Mouse (Mus musculus) stomach, embryonic 16.5 days (tissue): ENCODE results near the gene Fam151a. TPM values are rescaled to one million over a fixed set of nuclear protein-coding genes. Genes with fewer than 3 reads are reported as not detected.
"Not testable (repeated sequence)": the region's sequence is repeated elsewhere in the genome, so short reads cannot be mapped to it uniquely, and the experiment has no call there.

Experiments used
- ATAC-seq: fragments of 200-750 bp; cut with Nextera tagmentation; 2 replicates; pipeline ENCODE4 v1.8.0; 2017; ENCODE audit warnings: moderate number of reproducible peaks, moderate TSS enrichment; ENCODE audit not compliant: insufficient read depth, low FRiP score
- H3K27ac ChIP-seq: fragments of 300-500 bp; sonication (generic); 2 replicates; pipeline ENCODE4 v1.5.1; 2014; ENCODE audit warnings: low read length
- H3K27me3 ChIP-seq: fragments of 300-500 bp; sonication (generic); 2 replicates; pipeline ENCODE4 v1.6.1; 2014; ENCODE audit warnings: low read length, control low read depth, mixed read lengths; ENCODE audit not compliant: control insufficient read depth, insufficient read depth
- H3K36me3 ChIP-seq: fragments of 300-500 bp; sonication (generic); 2 replicates; pipeline ENCODE4 v1.6.1; 2014; ENCODE audit warnings: low read length; ENCODE audit not compliant: control insufficient read depth, insufficient read depth
- H3K4me1 ChIP-seq: fragments of 300-500 bp; sonication (generic); 2 replicates; pipeline ENCODE4 v1.6.1; 2014; ENCODE audit warnings: low read length, control low read depth, mixed read lengths; ENCODE audit not compliant: control insufficient read depth, insufficient read depth
- H3K4me2 ChIP-seq: fragments of 300-500 bp; sonication (generic); 2 replicates; pipeline ENCODE4 v1.6.1; 2014; ENCODE audit warnings: low read depth, low read length, mixed read lengths
- H3K4me3 ChIP-seq: fragments of 300-500 bp; sonication (generic); replicated peaks from 2 replicates; pipeline ENCODE4 v1.5.1; 2014; ENCODE audit warnings: mild to moderate bottlenecking, low read length
- H3K9ac ChIP-seq: fragments of 300-500 bp; sonication (generic); 2 replicates; pipeline ENCODE4 v1.6.1; 2014; ENCODE audit warnings: low read length
- H3K9me3 ChIP-seq: fragments of 300-500 bp; sonication (generic); replicated peaks from 2 replicates; pipeline ENCODE4 v1.6.1; 2016; ENCODE audit warnings: low read length, control low read depth; ENCODE audit not compliant: control insufficient read depth
- WGBS: fragments of 180-500 bp; shearing (Covaris S2); extraction: QIAGEN DNeasy Blood & Tissue Kit; methylation state at CpG from one replicate; pipeline ENCODE4 v1.1.7; 2014; 5-methylcytosine and 5-hydroxymethylcytosine counted together
- polyA plus RNA-seq: library from polyadenylated mRNA; unstranded; fragments of >200 nt; fragmentation: Nextera tagmentation; extraction: Ambion mirVana; gene quantifications from 2 replicates; pipeline ENCODE4 v1.2.1, GENCODE M21; 2015

The Fam151a gene
- polyA plus RNA-seq, 1 experiment from 2014 or later = 7.7 TPM

DNA sequence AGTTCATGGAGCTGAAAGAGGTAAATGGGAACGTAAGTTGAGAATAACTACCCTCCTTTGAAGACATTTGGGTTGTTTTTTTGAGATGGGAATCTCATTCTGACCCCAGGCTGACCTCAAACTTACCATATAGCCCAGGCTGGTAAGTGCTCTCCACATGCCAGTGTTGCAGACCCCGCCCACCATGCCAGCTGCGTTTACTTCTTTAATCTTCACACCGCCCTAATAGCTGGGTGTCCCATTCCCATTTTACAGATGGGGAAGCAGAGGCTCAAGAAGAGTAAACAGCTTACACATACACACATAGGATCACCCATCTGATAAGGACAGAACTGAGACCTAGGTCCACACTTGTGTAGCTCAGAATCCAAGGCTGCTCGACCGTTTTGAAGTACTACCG, 51.1 kb downstream of the Fam151a start:
- H3K9me3 ChIP-seq = no peaks in the 10 kb centered on the region
- H3K27me3 ChIP-seq = no peaks in the 10 kb centered on the region
- no peak overlapping the region for H3K27ac ChIP-seq
- H3K4me3 ChIP-seq = no peak overlapping the region
- no peaks in the 10 kb centered on the region for H3K36me3 ChIP-seq
- H3K9ac ChIP-seq = no peak overlapping the region
- no peak overlapping the region for H3K4me2 ChIP-seq
- ATAC-seq = no peak
- peaks cover 18% of the 10 kb centered on the region for H3K4me1 ChIP-seq
- whole genome bisulfite sequencing = 88% methylated on average over 7 of the region's 7 CpGs

DNA sequence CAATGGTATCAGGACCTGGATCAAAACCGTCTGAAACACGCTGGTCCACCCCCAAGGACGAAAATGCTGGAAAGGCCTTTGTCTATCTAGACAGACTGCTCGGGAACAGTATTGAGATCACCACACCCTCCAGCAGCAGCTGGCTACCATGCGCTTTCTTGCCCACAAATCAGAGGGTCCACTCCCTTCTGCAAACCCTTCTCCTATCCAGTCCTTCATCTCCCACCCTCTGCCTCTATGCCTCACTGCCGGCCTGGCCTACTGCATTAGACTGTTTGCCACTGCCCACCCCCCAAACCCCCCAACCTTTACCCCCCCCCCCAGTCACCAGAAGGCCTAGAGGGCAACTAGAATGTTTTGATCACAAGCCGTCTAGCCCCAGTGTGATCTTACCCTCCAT, 51.7 kb downstream of the Fam151a start:
- Histone ChIP-seq H3K36me3 (no peaks in the 10 kb centered on the region), H3K4me1 (peaks cover 18% of the 10 kb centered on the region), H3K27ac (peak overlapping the region; percentile 87; the same call in 1 of the 2 replicates), H3K9me3 (no peaks in the 10 kb centered on the region), H3K9ac (no peak overlapping the region), H3K4me3 (no peak overlapping the region), H3K27me3 (no peaks in the 10 kb centered on the region), H3K4me2 (no peak overlapping the region)
- no peak for ATAC-seq
- WGBS = 71% methylated on average over 7 of the region's 7 CpGs

DNA sequence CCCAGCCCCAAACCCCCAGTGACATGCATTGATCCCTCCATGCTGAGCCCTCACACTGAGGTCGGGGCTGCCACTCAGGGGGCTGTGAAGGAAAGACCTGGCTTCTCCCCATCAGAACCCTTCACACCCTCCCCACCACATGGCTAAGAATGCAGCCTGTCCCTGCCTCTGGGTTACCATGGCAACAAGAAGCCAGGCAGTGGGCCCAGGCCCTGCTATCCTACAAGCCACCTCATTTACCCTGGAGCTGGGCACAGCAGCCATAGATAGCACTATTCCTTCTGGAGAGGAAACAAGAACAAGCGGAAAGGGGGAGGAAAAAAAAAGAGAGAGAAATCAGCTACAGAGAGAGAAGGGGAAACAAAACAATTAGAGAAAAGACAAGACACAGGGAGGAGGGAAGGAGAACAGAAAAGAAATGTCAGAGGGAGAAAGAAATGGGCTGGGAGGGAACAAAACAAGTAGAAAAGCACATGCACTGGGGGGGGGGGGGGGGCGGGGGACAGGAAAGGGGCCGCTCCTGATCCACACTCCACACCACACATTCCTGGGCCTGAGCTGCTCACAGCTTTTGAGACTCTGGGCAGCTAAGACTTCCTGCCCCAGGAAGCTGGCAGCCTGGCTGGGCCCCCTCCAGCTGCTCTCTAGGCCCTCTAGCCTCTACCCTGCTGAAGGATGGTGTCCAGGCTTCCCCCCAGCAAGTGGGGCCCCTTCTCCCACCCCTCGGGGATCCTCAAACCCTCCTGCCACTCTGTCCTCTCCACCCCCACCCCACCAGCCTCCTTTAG, 52.3 kb downstream of the Fam151a start:
- WGBS = 23% methylated on average over 3 of the region's 5 CpGs

DNA sequence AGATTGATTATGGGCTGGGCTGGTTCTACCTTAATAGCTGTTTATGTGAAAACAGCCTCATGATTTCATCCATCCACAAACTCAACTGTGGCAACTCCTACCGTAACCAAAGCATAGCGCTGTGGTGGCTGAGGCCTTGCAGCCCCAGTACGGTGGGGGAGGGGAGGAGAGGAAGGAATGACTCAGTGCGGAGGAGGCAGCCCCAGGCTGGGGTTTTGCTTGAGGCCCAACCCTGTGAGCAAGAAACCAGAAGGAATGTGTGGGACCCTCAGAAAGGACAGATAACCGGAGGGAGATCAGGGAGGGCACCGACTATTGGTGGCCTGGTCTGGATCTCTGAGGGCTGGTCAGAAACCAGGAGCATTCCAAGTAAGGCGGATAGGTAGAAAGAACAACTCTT, 54.1 kb downstream of the Fam151a start:
- H3K4me1 ChIP-seq = peaks cover 18% of the 10 kb centered on the region
- no peak overlapping the region for H3K9ac ChIP-seq
- no peaks in the 10 kb centered on the region for H3K36me3 ChIP-seq
- no peak overlapping the region for H3K4me2 ChIP-seq
- H3K9me3 ChIP-seq = no peaks in the 10 kb centered on the region
- WGBS = 44% methylated on average over 7 of the region's 7 CpGs
- H3K4me3 ChIP-seq = no peak overlapping the region
- H3K27me3 ChIP-seq = no peaks in the 10 kb centered on the region
- no peak overlapping the region for H3K27ac ChIP-seq
- ATAC-seq = no peak; the same call in 1 of the 2 replicates

More for the DNA sequence above, 52.3 kb downstream of the Fam151a start:
- Histone ChIP-seq H3K4me3 (no peak overlapping the region), H3K9ac (peak overlapping the region; percentile 63), H3K4me2 (no peak overlapping the region), H3K9me3 (no peaks in the 10 kb centered on the region), H3K27ac (peak overlapping the region; percentile 87), H3K27me3 (no peaks in the 10 kb centered on the region), H3K4me1 (peaks cover 18% of the 10 kb centered on the region), H3K36me3 (no peaks in the 10 kb centered on the region)
- ATAC-seq = peak; percentile 59; the same call in 1 of the 2 replicates

DNA sequence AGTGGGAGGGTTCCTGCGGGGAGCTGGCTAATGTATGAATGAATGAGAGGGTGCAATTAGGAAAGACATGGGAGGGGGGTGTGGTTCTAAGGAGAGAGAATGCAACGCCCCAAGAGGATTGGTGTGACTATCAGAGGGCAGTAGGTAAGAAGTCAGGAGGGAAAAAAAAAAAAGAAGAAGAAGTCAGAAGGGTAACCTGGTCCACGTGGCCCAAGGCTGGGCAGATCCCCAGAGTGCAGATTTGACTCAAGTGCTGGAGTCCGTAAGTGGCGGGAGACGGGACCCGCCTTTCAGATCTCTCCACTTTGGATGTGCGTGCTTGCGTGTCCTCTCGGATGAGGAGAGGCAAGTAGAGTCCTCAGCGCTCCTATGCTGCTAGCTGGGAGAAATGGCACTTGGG, 54.9 kb downstream of the Fam151a start:
- no peaks in the 10 kb centered on the region for H3K9me3 ChIP-seq
- H3K4me2 ChIP-seq = no peak overlapping the region
- ATAC-seq = no peak
- 84% methylated on average over 11 of the region's 11 CpGs for WGBS
- no peaks in the 10 kb centered on the region for H3K27me3 ChIP-seq
- H3K9ac ChIP-seq = no peak overlapping the region
- no peak overlapping the region for H3K4me3 ChIP-seq
- H3K27ac ChIP-seq = no peak overlapping the region
- H3K4me1 ChIP-seq = peaks cover 18% of the 10 kb centered on the region
- H3K36me3 ChIP-seq = no peaks in the 10 kb centered on the region

DNA sequence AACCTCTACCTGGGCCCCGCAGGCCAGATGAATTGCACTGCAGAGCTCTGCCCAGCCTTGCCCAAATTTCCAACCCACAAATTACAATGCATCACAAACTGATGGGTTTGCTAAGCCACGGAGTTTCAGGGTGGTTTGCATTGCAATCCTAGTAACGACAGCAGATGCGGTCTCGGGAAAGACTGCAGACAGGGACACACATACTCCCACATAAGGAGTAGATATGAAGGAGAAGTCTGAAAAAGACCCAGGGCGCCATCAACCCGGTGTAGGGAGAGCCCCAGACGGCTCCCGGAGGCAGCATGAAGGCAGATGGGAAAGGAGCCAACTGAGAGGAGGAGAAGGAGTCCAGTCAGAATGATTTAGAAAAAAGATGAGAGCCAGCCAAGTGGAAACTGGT, 56.0 kb downstream of the Fam151a start:
- no peaks in the 10 kb centered on the region for H3K36me3 ChIP-seq
- ATAC-seq = no peak
- no peaks in the 10 kb centered on the region for H3K9me3 ChIP-seq
- H3K27ac ChIP-seq = no peak overlapping the region
- H3K4me1 ChIP-seq = peaks cover 18% of the 10 kb centered on the region
- no peak overlapping the region for H3K4me3 ChIP-seq
- WGBS = 53% methylated on average over 9 of the region's 9 CpGs
- H3K27me3 ChIP-seq = no peaks in the 10 kb centered on the region
- no peak overlapping the region for H3K4me2 ChIP-seq
- 0 out of 2 replicates have a peak overlapping the region, but pooled peaks have one; percentile 28 for H3K9ac ChIP-seq

DNA sequence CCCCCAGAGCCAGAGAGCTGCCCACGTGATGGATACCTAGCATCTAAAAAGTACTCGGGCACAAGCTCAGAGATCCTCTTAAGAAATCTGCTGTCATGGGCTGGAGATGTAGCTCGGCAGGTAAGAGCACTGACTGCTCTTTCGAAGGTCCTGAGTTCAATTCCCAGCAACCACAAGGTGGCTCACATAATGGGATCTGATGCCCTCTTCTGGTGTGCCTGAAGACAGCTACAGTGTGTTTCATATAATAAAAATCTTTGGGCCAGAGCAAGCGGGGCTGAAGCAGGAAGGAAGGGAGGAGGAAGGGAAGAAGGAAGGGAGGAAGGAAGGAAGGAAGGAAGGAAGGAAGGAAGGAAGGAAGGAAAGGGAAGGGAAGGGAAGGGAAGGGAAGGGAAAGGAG, 56.5 kb downstream of the Fam151a start:
- H3K36me3 ChIP-seq, H3K4me2 ChIP-seq, H3K27me3 ChIP-seq, H3K9ac ChIP-seq, H3K9me3 ChIP-seq, H3K27ac ChIP-seq, H3K4me3 ChIP-seq, ATAC-seq: not testable (repeated sequence)
- H3K4me1 ChIP-seq = peaks cover 18% of the 10 kb centered on the region
- WGBS = 82% methylated on average over 5 of the region's 5 CpGs

DNA sequence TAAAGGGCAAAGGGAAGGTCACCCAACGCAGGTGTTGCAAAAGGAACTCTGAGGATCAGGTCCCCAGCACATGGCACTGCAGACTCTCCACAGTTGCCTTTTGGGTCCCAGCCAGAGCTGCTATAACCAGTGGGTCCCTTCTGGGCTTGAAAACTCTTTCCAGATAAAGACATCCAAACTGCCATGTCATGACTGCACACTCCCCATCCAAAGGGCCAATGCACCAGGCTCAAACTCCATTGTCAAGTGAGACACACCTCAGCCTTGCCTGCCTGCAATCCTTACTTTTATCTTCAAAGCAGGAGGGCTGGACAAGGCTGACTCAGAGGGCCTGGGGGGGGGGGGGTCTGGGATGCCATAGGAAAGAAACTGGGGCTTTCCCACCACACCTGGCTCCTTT, 57.2 kb downstream of the Fam151a start:
- WGBS = 74% methylated on average over 1 of the region's 1 CpGs
- Histone ChIP-seq H3K27ac (no peak overlapping the region), H3K9me3 (no peaks in the 10 kb centered on the region), H3K27me3 (no peaks in the 10 kb centered on the region), H3K9ac (no peak overlapping the region), H3K4me2 (no peak overlapping the region), H3K4me3 (no peak overlapping the region), H3K4me1 (peaks cover 13% of the 10 kb centered on the region), H3K36me3 (no peaks in the 10 kb centered on the region)
- ATAC-seq = no peak

DNA sequence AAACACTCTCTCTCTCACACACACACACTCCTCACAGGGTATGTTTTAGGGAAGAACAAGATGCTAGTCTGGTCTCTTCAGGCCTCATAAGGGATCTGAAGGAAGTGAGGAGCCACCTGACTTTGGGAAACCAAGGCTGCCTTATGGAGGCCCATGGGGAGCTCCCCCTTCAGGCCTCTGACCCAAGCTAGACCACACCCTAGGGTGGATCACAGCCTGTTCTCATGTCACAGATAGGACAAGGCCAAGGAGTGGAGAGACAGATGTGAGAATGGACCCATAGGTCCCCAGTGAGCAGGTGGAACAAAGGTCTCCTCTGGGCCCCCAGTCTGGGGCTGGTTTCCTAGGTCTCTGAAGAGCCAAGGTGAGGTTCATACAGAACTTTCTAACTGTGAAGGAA, 58.6 kb downstream of the Fam151a start:
- H3K27me3 ChIP-seq = no peaks in the 10 kb centered on the region
- H3K4me1 ChIP-seq = peaks cover 6% of the 10 kb centered on the region; the same call in 1 of the 2 replicates
- H3K4me2 ChIP-seq = no peak overlapping the region
- ATAC-seq = no peak
- no peak overlapping the region for H3K9ac ChIP-seq
- no peak overlapping the region for H3K27ac ChIP-seq
- no peaks in the 10 kb centered on the region for H3K9me3 ChIP-seq
- no peaks in the 10 kb centered on the region for H3K36me3 ChIP-seq
- no peak overlapping the region for H3K4me3 ChIP-seq
